Mouse (Mus musculus) limb, embryonic 12.5 days (tissue): ENCODE results near the gene Ctdspl. TPM values are rescaled to one million over a fixed set of nuclear protein-coding genes. Genes with fewer than 3 reads are reported as not detected.

Experiments
- ATAC-seq: fragments of 200-750 bp; cut with Nextera tagmentation; 2 replicates; pipeline ENCODE4 v1.8.0; 2017; ENCODE audit warnings: low read depth, moderate TSS enrichment; ENCODE audit not compliant: insufficient number of reproducible peaks, insufficient read depth, low FRiP score, low TSS enrichment
- H3K27ac ChIP-seq: fragments of 300-500 bp; sonication (generic); 2 replicates; pipeline ENCODE4 v1.5.1; 2016; ENCODE audit warnings: mild to moderate bottlenecking, moderate library complexity
- H3K27me3 ChIP-seq: fragments of 300-500 bp; sonication (generic); 2 replicates; pipeline ENCODE4 v1.6.1; 2016; ENCODE audit warnings: mild to moderate bottlenecking, moderate library complexity
- H3K36me3 ChIP-seq: fragments of 300-500 bp; sonication (generic); 2 replicates; pipeline ENCODE4 v1.6.1; 2016; ENCODE audit warnings: mild to moderate bottlenecking, moderate library complexity
- H3K4me1 ChIP-seq: fragments of 300-500 bp; sonication (generic); replicated peaks from 2 replicates; pipeline ENCODE4 v1.6.1; 2016
- H3K4me2 ChIP-seq: fragments of 300-500 bp; sonication (generic); 2 replicates; pipeline ENCODE4 v1.6.1; 2016; ENCODE audit warnings: mild to moderate bottlenecking, moderate library complexity
- H3K4me3 ChIP-seq: fragments of 300-500 bp; sonication (generic); replicated peaks from 2 replicates; pipeline ENCODE4 v1.5.1; 2016; ENCODE audit warnings: mild to moderate bottlenecking
- H3K9ac ChIP-seq: fragments of 300-500 bp; sonication (generic); replicated peaks from 2 replicates; pipeline ENCODE4 v1.6.1; 2016; ENCODE audit warnings: mild to moderate bottlenecking, moderate library complexity
- H3K9me3 ChIP-seq: fragments of 300-500 bp; sonication (generic); 2 replicates; pipeline ENCODE4 v1.6.1; 2016; ENCODE audit warnings: mild to moderate bottlenecking, moderate library complexity
- WGBS: fragments of 180-500 bp; shearing (Covaris S2); methylation state at CpG from one replicate; pipeline ENCODE4 v1.1.7; 2016; 5-methylcytosine and 5-hydroxymethylcytosine counted together
- polyA plus RNA-seq: library from polyadenylated mRNA; unstranded; fragments of >200 nt; fragmentation: Nextera tagmentation; extraction: Ambion mirVana; gene quantifications from 2 replicates; pipeline ENCODE4 v1.2.1, GENCODE M21; 2016

Ctdspl gene
- polyA plus RNA-seq, 1 experiment from 2014 or later = 19.2 TPM

DNA sequence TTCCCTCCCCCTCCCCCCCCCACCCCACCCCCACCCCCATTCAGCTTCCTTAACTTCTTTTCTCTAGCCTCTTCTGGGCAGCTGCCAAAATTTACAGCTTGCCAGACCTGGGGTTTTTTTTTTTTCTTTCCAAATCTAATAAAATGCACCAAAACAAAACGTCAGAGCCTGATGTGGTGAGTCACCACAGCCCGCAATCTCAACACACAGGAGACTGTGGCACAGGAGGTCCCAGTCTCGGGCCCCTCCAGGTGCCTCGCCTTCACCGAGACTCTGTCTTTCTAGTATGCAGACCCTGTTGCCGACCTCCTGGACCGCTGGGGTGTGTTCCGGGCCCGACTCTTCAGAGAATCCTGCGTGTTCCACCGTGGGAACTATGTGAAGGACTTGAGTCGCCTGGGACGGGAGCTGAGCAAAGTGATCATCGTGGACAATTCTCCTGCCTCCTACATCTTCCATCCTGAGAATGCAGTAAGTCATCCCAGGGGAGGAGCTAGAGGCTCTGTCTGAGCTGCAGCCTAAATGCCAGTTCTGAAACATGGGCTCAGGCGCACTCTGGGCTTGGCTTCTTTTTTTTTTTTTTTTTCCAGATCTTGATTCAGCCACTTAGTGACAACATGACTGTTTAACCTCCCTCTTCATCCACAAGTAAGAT, 111.0 kb downstream of the Ctdspl start:
- Histone ChIP-seq H3K9ac (no peak overlapping the region), H3K27ac (peak overlapping the region; percentile 77), H3K27me3 (no peaks in the 10 kb centered on the region), H3K9me3 (no peaks in the 10 kb centered on the region), H3K36me3 (peaks cover 67% of the 10 kb centered on the region), H3K4me2 (no peak overlapping the region), H3K4me1 (peaks cover 53% of the 10 kb centered on the region), H3K4me3 (no peak overlapping the region)
- ATAC-seq = no peak
- WGBS = 67% methylated on average over 15 of the region's 15 CpGs

DNA sequence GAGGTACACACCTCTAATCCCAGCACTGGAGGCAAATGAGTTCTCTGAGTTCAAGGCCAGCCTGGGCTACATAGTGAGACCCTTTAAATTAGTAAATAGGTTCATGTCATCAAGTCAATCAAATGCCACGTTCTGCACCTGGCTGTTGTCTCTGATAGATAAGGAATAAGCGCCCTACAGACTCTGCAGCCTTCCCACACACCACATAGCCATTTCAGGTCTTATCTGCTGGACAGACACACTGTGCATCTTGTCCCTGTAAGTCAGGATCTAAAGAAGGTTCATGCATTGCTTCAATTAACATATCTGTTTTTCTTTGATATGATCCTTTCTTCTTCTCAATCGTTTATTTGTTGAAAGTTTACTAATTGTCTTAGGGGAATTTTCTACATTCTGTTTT, 112.3 kb downstream of the Ctdspl start:
- no peak overlapping the region for H3K4me3 ChIP-seq
- no peak overlapping the region for H3K9ac ChIP-seq
- no peak overlapping the region for H3K27ac ChIP-seq
- H3K4me1 ChIP-seq = peaks cover 39% of the 10 kb centered on the region
- ATAC-seq = no peak
- H3K27me3 ChIP-seq = no peaks in the 10 kb centered on the region
- 94% methylated on average over 3 of the region's 3 CpGs for WGBS
- no peak overlapping the region for H3K4me2 ChIP-seq
- no peaks in the 10 kb centered on the region for H3K9me3 ChIP-seq
- peaks cover 74% of the 10 kb centered on the region for H3K36me3 ChIP-seq

DNA sequence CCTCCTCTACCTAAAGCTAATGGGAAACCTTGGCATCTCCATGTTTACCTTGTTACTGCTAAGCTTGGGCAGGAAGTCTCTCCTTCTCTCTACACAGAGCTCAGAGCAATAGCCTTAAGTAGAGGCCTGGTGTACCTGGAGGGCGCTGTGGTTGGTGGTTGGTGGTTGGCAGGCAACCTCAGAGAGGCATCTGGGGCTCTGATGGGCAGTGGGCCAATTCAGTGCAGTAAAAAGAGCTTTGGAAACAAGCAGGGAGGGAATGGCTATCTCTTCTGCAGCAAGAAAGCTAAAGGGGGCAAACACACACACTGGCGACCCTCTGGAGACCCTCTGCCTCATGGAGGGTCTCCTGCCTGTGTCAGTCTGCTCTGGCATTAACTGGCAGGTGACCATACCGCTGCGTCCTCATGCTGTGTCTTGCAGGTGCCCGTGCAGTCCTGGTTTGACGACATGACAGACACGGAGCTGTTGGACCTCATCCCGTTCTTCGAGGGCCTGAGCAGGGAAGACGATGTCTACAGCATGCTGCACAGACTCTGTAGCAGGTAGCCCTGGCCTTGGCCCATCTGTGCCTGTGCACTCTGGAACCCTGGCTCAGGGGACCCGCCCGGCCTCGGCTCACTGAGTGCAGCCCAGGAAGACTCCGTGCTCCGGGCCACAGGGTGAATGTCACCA, 114.0 kb downstream of the Ctdspl start:
- Histone ChIP-seq H3K9me3 (no peaks in the 10 kb centered on the region), H3K4me3 (no peak overlapping the region), H3K9ac (no peak overlapping the region), H3K4me1 (peaks cover 24% of the 10 kb centered on the region), H3K27ac (no peak overlapping the region), H3K27me3 (no peaks in the 10 kb centered on the region), H3K36me3 (peaks cover 68% of the 10 kb centered on the region), H3K4me2 (no peak overlapping the region)
- no peak for ATAC-seq
- WGBS = 90% methylated on average over 15 of the region's 15 CpGs

DNA sequence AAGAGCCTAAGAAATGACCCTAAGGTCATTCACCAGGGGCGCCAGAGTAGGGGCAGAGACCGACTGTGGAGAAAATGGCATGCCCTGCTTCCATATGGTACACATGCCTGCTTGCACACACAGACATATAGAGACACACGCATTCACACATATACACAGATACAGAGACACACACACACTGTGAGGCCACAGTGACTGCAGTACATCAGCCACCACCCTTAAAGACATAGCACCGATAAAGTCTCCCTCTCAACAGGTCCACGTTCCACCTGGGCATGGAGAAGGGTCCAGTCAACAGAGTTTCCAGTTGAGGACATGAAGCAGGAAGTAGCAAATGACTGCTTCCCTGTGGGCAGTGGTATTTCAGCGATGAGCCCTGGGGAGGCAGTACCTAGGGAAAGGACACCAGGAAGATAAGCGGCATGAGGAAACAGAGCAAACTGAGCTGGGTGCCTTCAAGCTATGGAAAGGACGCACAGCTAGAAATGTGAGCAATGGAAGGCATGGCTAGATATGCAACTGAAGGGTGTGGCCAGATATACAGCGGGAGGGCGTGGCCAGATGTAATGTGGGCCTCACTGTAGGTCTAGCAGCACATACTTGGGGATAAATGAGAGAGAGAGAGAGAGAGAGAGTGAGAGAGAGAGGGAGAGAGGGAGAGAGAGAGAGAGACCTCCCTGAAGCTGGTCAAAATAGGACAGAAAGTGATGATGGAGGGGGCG, 122.1 kb downstream of the Ctdspl start:
- no peaks in the 10 kb centered on the region for H3K9me3 ChIP-seq
- 0 out of 2 replicates have a peak, but pooled peaks cover 4% of the 10 kb centered on the region for H3K27me3 ChIP-seq
- H3K4me1 ChIP-seq = peaks cover 20% of the 10 kb centered on the region
- H3K9ac ChIP-seq = no peak overlapping the region
- no peak overlapping the region for H3K4me2 ChIP-seq
- no peak for ATAC-seq
- no peak overlapping the region for H3K27ac ChIP-seq
- no peak overlapping the region for H3K4me3 ChIP-seq
- H3K36me3 ChIP-seq = peaks cover 2% of the 10 kb centered on the region
- WGBS = 79% methylated on average over 11 of the region's 11 CpGs

DNA sequence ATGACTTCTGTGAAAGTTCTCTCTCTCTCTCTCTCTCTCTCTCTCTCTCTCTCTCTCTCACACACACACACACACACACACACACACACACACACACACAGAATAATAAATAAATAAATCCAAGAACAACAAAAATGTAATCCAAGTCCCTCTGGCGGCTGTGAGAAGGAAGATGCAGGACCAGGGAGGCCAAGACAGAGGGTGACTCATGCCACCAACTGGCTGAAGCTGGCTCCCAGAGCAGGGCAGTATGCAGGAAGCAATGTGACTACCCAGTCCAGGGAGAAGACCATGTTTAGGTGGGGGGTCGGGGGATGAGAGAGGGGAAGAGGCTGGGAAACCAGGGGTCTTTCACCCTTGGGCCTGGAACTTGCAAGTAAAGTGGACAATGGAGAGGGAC, 124.9 kb downstream of the Ctdspl start:
- ATAC-seq = no peak
- H3K27ac ChIP-seq = no peak overlapping the region

DNA sequence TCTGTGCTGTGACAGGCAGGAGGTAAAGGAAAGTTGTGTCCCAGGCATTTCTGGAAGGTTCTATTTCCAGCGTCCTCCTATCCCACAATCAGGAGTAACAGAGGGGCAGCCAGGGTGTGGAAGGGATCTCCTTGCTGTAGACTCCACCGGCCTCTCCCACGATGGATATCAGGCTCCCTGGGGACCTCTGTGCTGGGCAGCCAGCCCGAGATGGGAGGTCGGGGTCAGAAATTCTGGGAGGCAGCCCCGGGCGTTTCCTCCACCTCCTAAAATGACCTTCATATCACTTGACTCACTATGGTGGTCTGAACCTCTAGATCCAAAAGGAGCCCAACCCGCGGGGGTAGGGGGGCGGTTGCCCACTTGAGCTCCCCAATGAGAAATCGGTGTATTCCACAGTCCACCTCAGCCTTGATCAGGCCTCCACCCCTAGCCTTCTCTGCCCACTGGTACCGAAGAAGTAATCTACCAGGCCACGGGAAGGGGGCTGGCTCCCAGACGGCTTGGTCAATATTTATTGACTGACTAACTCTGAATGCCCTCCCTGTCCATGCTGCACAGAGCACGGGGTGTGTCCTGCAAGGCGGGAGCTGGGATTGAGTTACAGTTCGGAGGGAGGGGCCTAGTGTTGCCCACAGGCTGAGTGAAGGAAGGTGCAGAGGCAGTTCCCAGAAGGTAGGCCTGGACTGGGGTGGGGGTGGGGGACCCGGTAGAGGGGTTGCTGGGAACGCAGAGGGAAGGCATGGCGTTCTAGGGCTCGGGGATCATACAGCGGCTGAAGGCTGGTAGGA, 126.1 kb downstream of the Ctdspl start, which contains the start of gene Vill:
Gene Vill, plus strand, starts transcription at position 625 of the 791 bp plus-strand sequence.
- peak; percentile 95 for ATAC-seq
- 17% methylated on average over 22 of the region's 22 CpGs for WGBS
- peaks cover 4% of the 10 kb centered on the region; the same call in 1 of the 2 replicates for H3K27me3 ChIP-seq

More for the DNA sequence above, 124.9 kb downstream of the Ctdspl start:
- peaks cover 4% of the 10 kb centered on the region; the same call in 1 of the 2 replicates for H3K27me3 ChIP-seq
- no peak overlapping the region for H3K4me3 ChIP-seq
- no peak overlapping the region for H3K9ac ChIP-seq
- no peaks in the 10 kb centered on the region for H3K36me3 ChIP-seq
- peaks cover 31% of the 10 kb centered on the region for H3K4me1 ChIP-seq
- no peak overlapping the region for H3K4me2 ChIP-seq
- H3K9me3 ChIP-seq = no peaks in the 10 kb centered on the region
- WGBS = 81% methylated on average over 2 of the region's 2 CpGs

DNA sequence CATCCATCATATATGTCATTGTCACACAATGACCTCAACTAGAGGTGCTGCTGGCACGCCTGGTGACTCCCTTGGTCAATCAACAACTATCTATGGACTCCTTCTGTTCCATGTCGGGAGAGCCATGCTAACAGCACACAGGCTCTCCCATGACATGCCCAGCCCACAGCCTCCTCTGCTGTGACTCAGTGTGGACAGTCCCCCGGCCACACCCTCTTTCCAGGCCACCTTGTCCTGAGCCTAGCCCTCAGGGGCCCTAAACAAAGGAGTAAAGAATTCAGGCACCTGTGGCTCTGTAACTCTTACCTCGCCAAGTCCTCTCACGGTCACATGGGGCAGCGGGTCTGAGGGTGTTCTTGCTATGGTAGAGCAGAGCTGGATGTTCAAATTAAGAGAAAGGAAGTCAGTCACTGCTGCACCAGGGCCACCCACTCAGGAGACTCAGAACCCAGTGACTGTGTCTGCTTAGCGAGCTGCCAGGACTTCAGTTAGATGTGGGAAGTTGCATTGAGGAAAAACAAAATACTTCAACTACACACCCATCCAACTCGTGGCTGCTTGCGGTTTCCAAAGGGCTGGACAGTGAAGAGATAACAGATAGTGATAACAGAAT, 127.8 kb downstream of the Ctdspl start:
- H3K27me3 ChIP-seq = peaks cover 4% of the 10 kb centered on the region; the same call in 1 of the 2 replicates
- H3K4me1 ChIP-seq = peaks cover 31% of the 10 kb centered on the region
- no peaks in the 10 kb centered on the region for H3K9me3 ChIP-seq
- peak overlapping the region; percentile 73 for H3K4me2 ChIP-seq
- H3K27ac ChIP-seq = no peak overlapping the region
- no peaks in the 10 kb centered on the region for H3K36me3 ChIP-seq
- 83% methylated on average over 9 of the region's 9 CpGs for WGBS
- H3K4me3 ChIP-seq = peak overlapping the region; percentile 53
- no peak for ATAC-seq
- no peak overlapping the region for H3K9ac ChIP-seq

More for the DNA sequence above, 126.1 kb downstream of the Ctdspl start, which contains the start of gene Vill:
- Histone ChIP-seq H3K36me3 (no peaks in the 10 kb centered on the region), H3K27ac (peak within 1 kb of the TSS; percentile 78), H3K9me3 (no peaks in the 10 kb centered on the region), H3K4me2 (peak within 1 kb of the TSS; percentile 73), H3K4me1 (peaks cover 31% of the 10 kb centered on the region), H3K4me3 (peak within 1 kb of the TSS; percentile 53), H3K9ac (peak within 1 kb of the TSS; percentile 71)

DNA sequence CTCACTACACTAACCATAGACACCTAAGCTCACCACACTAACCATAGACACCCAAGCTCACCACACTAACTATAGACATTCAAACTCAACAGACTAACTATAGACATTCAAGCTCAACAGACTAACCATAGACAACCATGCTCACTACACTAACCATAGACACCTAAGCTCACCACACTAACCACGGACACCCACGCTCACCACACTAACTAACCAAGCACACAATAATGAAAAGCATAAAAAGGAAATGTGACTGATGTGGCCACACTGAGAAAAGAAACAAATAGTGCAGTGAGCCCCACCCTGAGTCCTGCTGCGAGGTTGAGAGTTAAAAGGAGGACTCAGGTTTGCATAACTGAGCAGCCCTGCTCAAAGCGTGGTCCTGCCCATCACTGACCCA, 129.1 kb downstream of the Ctdspl start:
- ATAC-seq = no peak
- peaks cover 4% of the 10 kb centered on the region; the same call in 1 of the 2 replicates for H3K27me3 ChIP-seq

DNA sequence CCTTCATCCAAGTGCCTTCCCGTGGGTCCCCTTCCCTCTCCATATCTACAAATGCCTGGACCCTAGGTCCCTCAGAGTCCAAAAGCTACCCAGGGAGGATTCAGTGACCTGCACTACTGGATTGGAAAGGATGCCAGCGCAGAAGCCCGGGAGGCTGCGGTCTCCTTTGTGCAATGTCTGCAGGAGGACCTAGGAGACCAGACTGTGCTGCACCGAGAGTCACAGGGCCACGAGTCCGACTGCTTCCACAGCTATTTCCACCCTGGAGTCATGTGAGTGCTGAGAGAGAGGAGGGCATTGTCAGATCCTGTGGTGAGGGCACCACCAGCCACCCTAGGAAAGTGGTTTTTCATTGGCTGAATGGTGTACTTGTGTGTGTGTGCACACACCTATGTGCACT, 132.0 kb downstream of the Ctdspl start:
- Histone ChIP-seq H3K4me2 (no peak overlapping the region), H3K27me3 (peaks cover 3% of the 10 kb centered on the region; the same call in 1 of the 2 replicates), H3K36me3 (no peaks in the 10 kb centered on the region; the same call in 1 of the 2 replicates), H3K27ac (no peak overlapping the region; the same call in 1 of the 2 replicates), H3K9ac (no peak overlapping the region), H3K4me3 (no peak overlapping the region), H3K9me3 (no peaks in the 10 kb centered on the region), H3K4me1 (peaks cover 21% of the 10 kb centered on the region)
- WGBS = 79% methylated on average over 7 of the region's 7 CpGs
- ATAC-seq = no peak

More for the DNA sequence above, 129.1 kb downstream of the Ctdspl start:
- Histone ChIP-seq H3K9ac (no peak overlapping the region), H3K4me2 (no peak overlapping the region), H3K27ac (no peak overlapping the region), H3K4me1 (peaks cover 31% of the 10 kb centered on the region), H3K9me3 (no peaks in the 10 kb centered on the region), H3K4me3 (no peak overlapping the region), H3K36me3 (no peaks in the 10 kb centered on the region)
- 87% methylated on average over 4 of the region's 4 CpGs for WGBS

DNA sequence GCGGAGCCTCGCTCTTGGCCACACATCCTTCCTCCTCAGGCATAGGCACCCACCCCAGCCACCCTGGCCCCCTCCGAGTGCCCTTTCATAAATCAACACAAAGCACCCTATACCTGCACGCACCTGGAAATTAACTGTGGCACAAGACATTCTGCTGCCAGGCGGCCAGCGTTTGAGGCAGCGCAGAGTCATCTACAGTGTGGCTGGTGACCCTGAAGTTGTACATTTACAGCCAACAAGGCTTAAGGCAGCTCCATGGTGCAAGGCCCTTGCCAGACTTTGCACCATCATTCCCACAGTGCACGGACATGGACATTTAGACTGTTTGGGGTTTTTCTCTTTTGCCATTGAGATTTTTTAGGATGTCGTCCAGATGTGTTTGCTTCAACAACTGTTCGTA, 134.4 kb downstream of the Ctdspl start:
- Histone ChIP-seq H3K4me3 (no peak overlapping the region), H3K4me2 (no peak overlapping the region), H3K4me1 (peaks cover 21% of the 10 kb centered on the region), H3K27me3 (peaks cover 3% of the 10 kb centered on the region; the same call in 1 of the 2 replicates), H3K36me3 (no peaks in the 10 kb centered on the region; the same call in 1 of the 2 replicates), H3K27ac (no peak overlapping the region), H3K9ac (no peak overlapping the region), H3K9me3 (no peaks in the 10 kb centered on the region)
- ATAC-seq = no peak
- WGBS = 89% methylated on average over 10 of the region's 10 CpGs
